Mouse (Mus musculus): ENCODE results near the gene Ccdc6. TPM values are rescaled to one million over a fixed set of nuclear protein-coding genes. Genes with fewer than 3 reads are reported as not detected.

Ccdc6 gene
- polyA plus RNA-seq, 1 experiment from 2014 or later, result 22.6 TPM

- no peaks in the 10 kb centered on the region for H3K4me1 ChIP-seq (ENCODE audit: control insufficient read depth, insufficient read depth, low read length)
- H3K27me3 ChIP-seq (ENCODE audit: control insufficient read depth, insufficient read depth, low read length), result no peaks in the 10 kb centered on the region
- no peak overlapping the region for H3K4me3 ChIP-seq (ENCODE audit: low read depth, low read length)
- DNase-seq (ENCODE audit: low spot score), result no peak
- H3K9me3 ChIP-seq (ENCODE audit: control insufficient read depth, low read length), result no peaks in the 10 kb centered on the region
- ATAC-seq (ENCODE audit: insufficient number of reproducible peaks, low FRiP score, low TSS enrichment, low read depth), result no peak
- H3K27ac ChIP-seq (replicated peaks; ENCODE audit: low read depth, low read length), result no peak overlapping the region
- WGBS, result 74% methylated on average over 11 of the region's 11 CpGs
- H3K4me2 ChIP-seq (ENCODE audit: low read depth, severe bottlenecking), result no peak overlapping the region
- peaks cover 8% of the 10 kb centered on the region for H3K36me3 ChIP-seq (ENCODE audit: control insufficient read depth, insufficient read depth, low read length)
- H3K9ac ChIP-seq (ENCODE audit: low read length), result no peak overlapping the region
These were observed 70.7 kb downstream of the Ccdc6 start for GRCm38 (mm10) chr10:70167625-70168024.

GRCm38 (mm10) chr10:70168396-70168795, 71.5 kb downstream of the Ccdc6 start:
- 77% methylated on average over 13 of the region's 13 CpGs for WGBS
- Histone ChIP-seq H3K36me3 (ENCODE audit: control insufficient read depth, insufficient read depth, low read length) (peaks cover 8% of the 10 kb centered on the region), H3K4me2 (ENCODE audit: low read depth, severe bottlenecking) (no peak overlapping the region), H3K9ac (ENCODE audit: low read length) (no peak overlapping the region), H3K27me3 (ENCODE audit: control insufficient read depth, insufficient read depth, low read length) (no peaks in the 10 kb centered on the region), H3K27ac (replicated peaks; ENCODE audit: low read depth, low read length) (no peak overlapping the region), H3K4me1 (ENCODE audit: control insufficient read depth, insufficient read depth, low read length) (no peaks in the 10 kb centered on the region), H3K4me3 (ENCODE audit: low read depth, low read length) (no peak overlapping the region), H3K9me3 (ENCODE audit: control insufficient read depth, low read length) (no peaks in the 10 kb centered on the region)
- no peak for ATAC-seq (ENCODE audit: insufficient number of reproducible peaks, low FRiP score, low TSS enrichment, low read depth)
- no peak for DNase-seq (ENCODE audit: low spot score)

- no peak overlapping the region for H3K27ac ChIP-seq (replicated peaks; ENCODE audit: low read depth, low read length)
- ATAC-seq (ENCODE audit: insufficient number of reproducible peaks, low FRiP score, low TSS enrichment, low read depth) (no peak), DNase-seq (ENCODE audit: low spot score) (no peak)
- no peak overlapping the region for H3K4me2 ChIP-seq (ENCODE audit: low read depth, severe bottlenecking)
- no peaks in the 10 kb centered on the region for H3K27me3 ChIP-seq (ENCODE audit: control insufficient read depth, insufficient read depth, low read length)
- H3K4me3 ChIP-seq (ENCODE audit: low read depth, low read length), result no peak overlapping the region
- H3K9me3 ChIP-seq (ENCODE audit: control insufficient read depth, low read length), result no peaks in the 10 kb centered on the region
- no peak overlapping the region for H3K9ac ChIP-seq (ENCODE audit: low read length)
- WGBS, result 95% methylated on average over 18 of the region's 18 CpGs
- peaks cover 8% of the 10 kb centered on the region for H3K36me3 ChIP-seq (ENCODE audit: control insufficient read depth, insufficient read depth, low read length)
- no peaks in the 10 kb centered on the region for H3K4me1 ChIP-seq (ENCODE audit: control insufficient read depth, insufficient read depth, low read length)
These were observed 72.1 kb downstream of the Ccdc6 start for GRCm38 (mm10) chr10:70169044-70169443.

DNA sequence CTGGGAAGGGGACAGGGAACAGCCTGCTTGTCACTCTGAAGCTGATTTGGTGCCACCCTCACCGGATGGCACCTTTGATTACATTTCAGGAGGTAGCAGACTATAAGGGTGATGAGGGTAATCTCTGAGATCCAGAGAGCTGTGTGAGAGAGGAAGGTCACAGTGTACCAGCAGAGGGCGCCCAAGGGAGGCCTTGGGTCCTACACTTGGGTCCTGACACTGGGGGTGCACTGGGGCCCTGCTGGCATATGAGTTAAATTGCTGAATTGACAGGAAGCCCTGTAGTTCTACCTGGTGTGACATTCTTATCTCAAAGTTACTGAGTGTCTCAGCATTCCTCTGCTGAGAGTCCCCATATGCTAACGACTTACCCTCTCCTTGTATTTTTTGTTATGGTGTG, 76.4 kb downstream of the Ccdc6 start:
- H3K4me2 ChIP-seq (ENCODE audit: low read depth, severe bottlenecking), result no peak overlapping the region
- H3K27me3 ChIP-seq (ENCODE audit: control insufficient read depth, insufficient read depth, low read length), result no peaks in the 10 kb centered on the region
- H3K4me3 ChIP-seq (ENCODE audit: low read depth, low read length), result no peak overlapping the region
- WGBS, result 58% methylated on average over 3 of the region's 3 CpGs
- no peak for ATAC-seq (ENCODE audit: insufficient number of reproducible peaks, low FRiP score, low TSS enrichment, low read depth)
- no peak overlapping the region for H3K9ac ChIP-seq (ENCODE audit: low read length)
- no peak overlapping the region for H3K27ac ChIP-seq (replicated peaks; ENCODE audit: low read depth, low read length)
- H3K4me1 ChIP-seq (ENCODE audit: control insufficient read depth, insufficient read depth, low read length), result no peaks in the 10 kb centered on the region
- peak; percentile 72 for DNase-seq (ENCODE audit: low spot score)
- H3K36me3 ChIP-seq (ENCODE audit: control insufficient read depth, insufficient read depth, low read length), result peaks cover 11% of the 10 kb centered on the region
- no peaks in the 10 kb centered on the region for H3K9me3 ChIP-seq (ENCODE audit: control insufficient read depth, low read length)

- H3K4me2 ChIP-seq (ENCODE audit: low read depth, severe bottlenecking), result no peak overlapping the region
- no peaks in the 10 kb centered on the region for H3K27me3 ChIP-seq (ENCODE audit: control insufficient read depth, insufficient read depth, low read length)
- no peaks in the 10 kb centered on the region for H3K9me3 ChIP-seq (ENCODE audit: control insufficient read depth, low read length)
- no peak overlapping the region for H3K4me3 ChIP-seq (ENCODE audit: low read depth, low read length)
- ATAC-seq (ENCODE audit: insufficient number of reproducible peaks, low FRiP score, low TSS enrichment, low read depth) (no peak), DNase-seq (ENCODE audit: low spot score) (no peak)
- peaks cover 9% of the 10 kb centered on the region for H3K36me3 ChIP-seq (ENCODE audit: control insufficient read depth, insufficient read depth, low read length)
- no peak overlapping the region for H3K27ac ChIP-seq (replicated peaks; ENCODE audit: low read depth, low read length)
- H3K9ac ChIP-seq (ENCODE audit: low read length), result no peak overlapping the region
- 80% methylated on average over 16 of the region's 16 CpGs for WGBS
- H3K4me1 ChIP-seq (ENCODE audit: control insufficient read depth, insufficient read depth, low read length), result no peaks in the 10 kb centered on the region
These were observed 77.7 kb downstream of the Ccdc6 start for GRCm38 (mm10) chr10:70174494-70175190.

- ATAC-seq (ENCODE audit: insufficient number of reproducible peaks, low FRiP score, low TSS enrichment, low read depth) (no peak), DNase-seq (ENCODE audit: low spot score) (no peak)
- no peak overlapping the region for H3K4me3 ChIP-seq (ENCODE audit: low read depth, low read length)
- H3K27ac ChIP-seq (replicated peaks; ENCODE audit: low read depth, low read length), result no peak overlapping the region
- no peaks in the 10 kb centered on the region for H3K27me3 ChIP-seq (ENCODE audit: control insufficient read depth, insufficient read depth, low read length)
- H3K9ac ChIP-seq (ENCODE audit: low read length), result no peak overlapping the region
- peaks cover 4% of the 10 kb centered on the region; the same call in 1 of the 2 replicates for H3K36me3 ChIP-seq (ENCODE audit: control insufficient read depth, insufficient read depth, low read length)
- no peak overlapping the region for H3K4me2 ChIP-seq (ENCODE audit: low read depth, severe bottlenecking)
- no peaks in the 10 kb centered on the region for H3K9me3 ChIP-seq (ENCODE audit: control insufficient read depth, low read length)
- peaks cover 4% of the 10 kb centered on the region; the same call in 1 of the 2 replicates for H3K4me1 ChIP-seq (ENCODE audit: control insufficient read depth, insufficient read depth, low read length)
- 88% methylated on average over 9 of the region's 9 CpGs for WGBS
These were observed 83.8 kb downstream of the Ccdc6 start for GRCm38 (mm10) chr10:70180727-70181126.

- WGBS, result 87% methylated on average over 11 of the region's 11 CpGs
- ATAC-seq (ENCODE audit: insufficient number of reproducible peaks, low FRiP score, low TSS enrichment, low read depth), result no peak
- no peak overlapping the region for H3K9ac ChIP-seq (ENCODE audit: low read length)
- no peak overlapping the region for H3K27ac ChIP-seq (replicated peaks; ENCODE audit: low read depth, low read length)
- no peak overlapping the region for H3K4me3 ChIP-seq (ENCODE audit: low read depth, low read length)
- H3K36me3 ChIP-seq (ENCODE audit: control insufficient read depth, insufficient read depth, low read length), result peaks cover 4% of the 10 kb centered on the region; the same call in 1 of the 2 replicates
- no peak overlapping the region for H3K4me2 ChIP-seq (ENCODE audit: low read depth, severe bottlenecking)
- no peak for DNase-seq (ENCODE audit: low spot score)
- no peaks in the 10 kb centered on the region for H3K27me3 ChIP-seq (ENCODE audit: control insufficient read depth, insufficient read depth, low read length)
- peaks cover 4% of the 10 kb centered on the region; the same call in 1 of the 2 replicates for H3K4me1 ChIP-seq (ENCODE audit: control insufficient read depth, insufficient read depth, low read length)
- H3K9me3 ChIP-seq (ENCODE audit: control insufficient read depth, low read length), result no peaks in the 10 kb centered on the region
These were observed 84.5 kb downstream of the Ccdc6 start for GRCm38 (mm10) chr10:70181279-70181972.

- Histone ChIP-seq H3K9ac (ENCODE audit: low read length) (no peak overlapping the region), H3K9me3 (ENCODE audit: control insufficient read depth, low read length) (no peaks in the 10 kb centered on the region), H3K4me3 (ENCODE audit: low read depth, low read length) (no peak overlapping the region), H3K36me3 (ENCODE audit: control insufficient read depth, insufficient read depth, low read length) (peaks cover 6% of the 10 kb centered on the region; the same call in 1 of the 2 replicates), H3K4me1 (ENCODE audit: control insufficient read depth, insufficient read depth, low read length) (peaks cover 4% of the 10 kb centered on the region; the same call in 1 of the 2 replicates), H3K4me2 (ENCODE audit: low read depth, severe bottlenecking) (no peak overlapping the region), H3K27ac (replicated peaks; ENCODE audit: low read depth, low read length) (no peak overlapping the region), H3K27me3 (ENCODE audit: control insufficient read depth, insufficient read depth, low read length) (no peaks in the 10 kb centered on the region)
- DNase-seq (ENCODE audit: low spot score), result no peak
- 80% methylated on average over 15 of the region's 15 CpGs for WGBS
- ATAC-seq (ENCODE audit: insufficient number of reproducible peaks, low FRiP score, low TSS enrichment, low read depth), result no peak
These were observed 86.5 kb downstream of the Ccdc6 start for GRCm38 (mm10) chr10:70183210-70184080.
